Mouse (Mus musculus) liver, embryonic 14.5 days (tissue): Measurements from ENCODE around the gene Zc3h15.

Experiments used
- CTCF ChIP-seq: IDR thresholded peaks from 2 replicates; pipeline ENCODE4 v1.5.1; 2016; ENCODE audit warnings: antibody characterized with exemption, low read depth, control low read depth
- EP300 ChIP-seq: IDR thresholded peaks from 2 replicates; pipeline ENCODE4 v1.6.1; 2016; ENCODE audit warnings: antibody characterized with exemption, low read depth

GRCm38 (mm10) chr2:83627932-83628331 lies 16.3 kb upstream of the Zc3h15 start:
- TF ChIP-seq CTCF (no peak), EP300 (no peak)
